Mouse (Mus musculus) T-cell, adult 2 months (primary cell): Measurements from ENCODE around the gene Psmd13.

Experiments used
- DNase-seq: peaks from one replicate; pipeline ENCODE4 v3.0.0; 2022; ENCODE audit warnings: low spot score

Psmd13 gene

GRCm38 (mm10) chr7:140945247-140945646 lies 63.5 kb downstream of the Psmd13 start:
- DNase-seq: no peak

DNA sequence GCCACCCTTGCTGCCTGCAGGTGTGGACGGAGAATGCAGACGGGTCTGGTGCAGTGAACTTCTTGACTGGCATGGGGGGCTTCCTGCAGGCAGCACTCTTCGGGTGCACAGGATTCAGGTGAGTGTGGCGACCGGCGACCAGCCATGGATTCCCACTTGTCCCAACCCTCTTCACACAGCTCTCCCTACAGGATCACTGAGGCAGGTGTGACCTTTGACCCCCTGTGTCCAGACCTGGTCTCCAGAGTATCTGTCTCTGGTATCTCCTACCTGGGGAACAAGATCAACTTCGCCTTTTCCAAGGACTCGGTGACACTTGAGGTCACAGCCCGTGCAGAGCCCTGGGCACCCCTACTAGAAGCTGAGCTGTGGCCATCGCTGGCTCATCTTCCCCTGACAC lies 64.5 kb downstream of the Psmd13 start:
- no peak for DNase-seq

DNA sequence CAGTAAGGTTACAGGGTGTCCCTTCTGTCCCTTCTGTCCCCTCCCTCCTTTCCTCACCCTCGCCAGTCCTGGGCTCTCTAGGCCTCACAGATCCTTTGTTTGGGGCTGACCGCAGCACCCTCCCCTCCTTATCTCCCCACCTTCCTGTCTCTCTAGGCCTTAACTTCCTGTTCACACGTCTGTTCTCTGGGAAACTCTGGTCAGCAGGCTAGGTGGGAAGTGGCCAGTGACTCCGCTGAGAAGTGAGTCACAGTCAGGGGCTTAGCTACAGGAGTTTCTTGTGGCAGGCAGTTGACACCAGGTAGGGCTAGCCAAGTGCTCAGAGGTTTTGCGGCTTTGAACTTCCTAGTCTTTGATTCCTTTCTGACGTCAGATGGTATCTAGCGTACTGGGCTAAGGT lies 65.2 kb downstream of the Psmd13 start:
- DNase-seq: peak; percentile 69

GRCm38 (mm10) chr7:140948161-140948560 lies 66.4 kb downstream of the Psmd13 start:
- DNase-seq: no peak
